Mouse (Mus musculus): ENCODE data around the gene Xpnpep3.

The Xpnpep3 gene

DNA sequence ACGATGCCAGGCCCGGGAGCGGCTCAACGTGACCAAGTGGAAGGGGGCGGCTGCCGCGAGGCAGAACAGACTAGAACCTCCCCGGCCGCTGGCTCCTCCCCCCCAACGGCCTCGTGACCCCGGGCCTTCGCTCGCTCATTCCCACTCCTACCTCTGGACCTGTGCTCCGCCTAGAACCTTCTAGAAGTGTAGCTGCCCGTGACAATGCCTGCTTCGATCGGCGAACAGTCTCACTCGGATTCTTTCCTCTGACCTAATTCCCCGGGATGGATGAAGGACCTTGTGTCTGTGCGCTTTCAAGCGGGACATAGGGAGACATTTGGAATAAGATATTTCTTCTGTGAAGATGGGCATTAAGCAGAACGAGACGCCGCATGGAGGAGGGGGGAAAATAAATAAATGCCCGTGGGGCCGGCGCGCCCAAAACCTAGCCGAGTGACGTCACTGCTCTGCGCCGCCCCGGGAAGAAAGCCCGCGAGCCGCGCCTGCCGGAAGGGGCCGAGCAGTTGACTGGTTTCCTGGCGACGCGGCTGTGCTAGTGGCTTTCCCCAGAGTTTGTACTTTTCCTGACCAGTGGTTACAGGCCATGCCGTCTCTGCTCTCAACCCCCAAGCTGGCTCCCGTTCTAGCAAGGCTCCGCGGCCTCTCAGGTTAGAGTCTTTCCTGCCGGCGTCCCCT, at the start of gene Xpnpep3, which contains the start of gene St13:
Xpnpep3 (plus strand) TSS at position 501 of the 678 bp plus-strand sequence.
St13 (minus strand) TSS at position 440 of the 678 bp plus-strand sequence.
- DNase-seq (ENCODE audit: extremely low spot score, low spot score) = peak; percentile 96

DNA sequence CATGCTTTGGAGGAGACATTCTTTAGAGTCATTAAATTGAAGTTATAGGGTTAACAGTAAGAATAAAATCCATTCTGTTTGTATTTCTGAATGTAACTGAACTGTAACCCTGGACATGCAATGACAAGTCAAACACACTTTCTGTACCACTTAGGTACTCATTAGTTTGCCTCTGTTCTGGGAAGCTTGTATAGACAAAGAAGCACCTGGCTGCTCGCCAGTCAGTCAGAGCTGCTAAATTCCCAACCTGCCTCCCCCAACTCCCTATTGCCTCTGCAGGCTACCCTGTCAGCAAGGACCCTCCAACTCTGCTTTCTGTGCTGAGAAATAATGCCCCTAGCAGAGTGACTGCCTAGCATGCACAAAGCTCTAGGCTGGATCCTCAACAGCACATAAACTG, 49.5 kb upstream of the Xpnpep3 start:
- DNase-seq (ENCODE audit: extremely low spot score, low spot score) = no peak

DNA sequence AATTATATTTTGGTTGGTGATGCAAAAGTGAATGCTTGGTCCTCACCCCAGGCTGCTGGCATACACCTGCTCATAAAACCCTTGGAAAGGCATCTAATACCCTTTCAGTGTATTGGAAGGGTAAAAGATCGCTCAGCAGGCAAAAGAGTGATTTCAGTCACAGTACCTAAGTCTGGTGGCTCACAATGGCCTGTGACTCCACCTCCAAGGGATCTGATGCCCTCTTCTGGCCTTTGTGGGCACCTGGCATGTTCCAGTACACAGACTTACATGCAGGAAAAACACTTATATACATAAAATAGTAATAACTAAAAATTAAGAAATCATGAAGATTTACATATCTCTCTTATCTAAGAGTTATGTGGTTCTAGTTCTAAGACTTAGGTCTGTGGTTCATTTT, 47.3 kb upstream of the Xpnpep3 start:
- no peak for DNase-seq (ENCODE audit: extremely low spot score, low spot score)

DNA sequence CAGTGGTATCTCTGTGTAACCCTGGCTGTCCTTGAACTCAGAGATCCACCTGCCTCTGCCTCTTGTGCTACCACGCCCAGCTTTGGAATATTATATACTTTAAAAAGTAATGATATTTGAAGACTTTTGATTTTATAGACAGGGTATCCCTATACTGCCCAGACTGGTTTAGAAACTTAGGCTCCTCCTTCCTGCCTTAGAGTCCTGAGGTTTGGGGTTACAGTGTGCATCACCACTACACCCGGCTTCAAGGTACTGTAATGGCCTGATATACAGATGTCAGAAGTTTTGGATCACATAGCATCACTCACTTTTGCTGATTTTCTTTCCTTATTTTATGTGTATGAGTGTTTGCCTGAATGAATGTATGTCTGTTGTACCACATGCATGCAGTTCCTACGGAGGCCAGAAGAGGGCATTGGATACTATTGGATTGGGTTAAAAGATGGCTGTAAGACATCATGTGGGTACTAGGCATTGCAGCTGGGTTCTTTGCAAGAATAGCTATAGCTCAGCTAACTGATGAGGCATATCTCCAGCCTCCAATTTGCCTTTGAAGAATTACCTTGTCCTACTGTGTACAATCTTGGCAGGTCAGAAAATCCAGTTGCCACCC, 44.7 kb upstream of the Xpnpep3 start:
- DNase-seq (ENCODE audit: extremely low spot score, low spot score) = peak; percentile 51

DNA sequence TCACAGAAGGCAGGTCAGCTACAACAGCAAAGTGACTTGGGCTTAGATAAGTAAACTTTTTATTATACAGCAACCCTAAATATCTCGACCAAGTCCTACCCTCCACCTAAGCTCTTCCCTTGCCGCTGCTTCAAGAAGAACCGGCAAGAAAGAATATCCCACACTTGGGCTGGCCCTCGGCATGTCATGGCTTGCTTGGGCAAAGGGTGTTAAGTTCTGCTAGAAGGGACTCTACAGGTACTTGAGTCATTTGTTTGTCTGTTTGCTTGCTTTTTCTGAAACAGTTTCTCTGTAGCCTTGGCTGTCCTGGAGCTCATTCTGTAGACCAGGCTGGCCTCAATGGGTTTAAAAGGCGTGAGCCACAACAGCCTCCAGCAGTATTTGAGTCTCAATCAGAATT, 43.0 kb upstream of the Xpnpep3 start:
- no peak for DNase-seq (ENCODE audit: extremely low spot score, low spot score)

DNA sequence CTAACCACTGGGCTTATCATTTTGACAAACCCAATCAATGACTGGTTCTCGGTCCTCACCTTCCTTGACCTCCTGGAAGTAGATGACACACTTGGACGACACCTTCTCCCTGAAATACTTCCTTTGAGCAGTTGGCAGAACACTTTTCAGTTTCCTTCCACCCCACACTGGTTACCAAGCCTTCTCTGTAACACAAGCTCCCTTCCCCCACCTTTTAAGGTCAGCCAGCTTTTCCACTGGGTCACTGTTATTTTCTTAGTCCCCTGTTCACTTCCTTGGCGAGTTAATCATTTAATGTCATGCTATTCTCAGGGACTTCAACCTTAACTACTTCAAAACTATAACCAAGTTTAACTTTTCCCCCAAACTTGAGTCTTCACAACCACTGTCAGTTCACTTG, 41.0 kb upstream of the Xpnpep3 start:
- DNase-seq (ENCODE audit: extremely low spot score, low spot score) = no peak

DNA sequence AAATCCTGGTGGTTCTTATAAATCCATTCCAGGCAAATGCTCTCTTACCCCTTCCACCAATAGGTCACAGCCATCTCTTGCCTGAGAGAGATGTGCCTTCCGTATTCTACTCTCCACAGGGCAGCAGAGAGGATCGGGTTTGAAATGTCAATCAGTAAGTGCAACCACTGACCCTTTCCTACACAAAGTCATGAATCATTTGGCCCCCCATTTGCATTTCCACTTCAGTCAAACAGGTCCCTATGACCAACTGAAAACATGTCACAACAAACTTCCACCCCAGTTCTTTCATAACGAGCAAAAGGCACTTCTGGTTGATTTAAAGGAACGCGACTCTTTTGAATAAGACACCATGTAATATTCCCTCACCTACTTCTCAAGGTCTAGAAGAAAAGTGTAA, 40.5 kb upstream of the Xpnpep3 start:
- DNase-seq (ENCODE audit: extremely low spot score, low spot score) = no peak

DNA sequence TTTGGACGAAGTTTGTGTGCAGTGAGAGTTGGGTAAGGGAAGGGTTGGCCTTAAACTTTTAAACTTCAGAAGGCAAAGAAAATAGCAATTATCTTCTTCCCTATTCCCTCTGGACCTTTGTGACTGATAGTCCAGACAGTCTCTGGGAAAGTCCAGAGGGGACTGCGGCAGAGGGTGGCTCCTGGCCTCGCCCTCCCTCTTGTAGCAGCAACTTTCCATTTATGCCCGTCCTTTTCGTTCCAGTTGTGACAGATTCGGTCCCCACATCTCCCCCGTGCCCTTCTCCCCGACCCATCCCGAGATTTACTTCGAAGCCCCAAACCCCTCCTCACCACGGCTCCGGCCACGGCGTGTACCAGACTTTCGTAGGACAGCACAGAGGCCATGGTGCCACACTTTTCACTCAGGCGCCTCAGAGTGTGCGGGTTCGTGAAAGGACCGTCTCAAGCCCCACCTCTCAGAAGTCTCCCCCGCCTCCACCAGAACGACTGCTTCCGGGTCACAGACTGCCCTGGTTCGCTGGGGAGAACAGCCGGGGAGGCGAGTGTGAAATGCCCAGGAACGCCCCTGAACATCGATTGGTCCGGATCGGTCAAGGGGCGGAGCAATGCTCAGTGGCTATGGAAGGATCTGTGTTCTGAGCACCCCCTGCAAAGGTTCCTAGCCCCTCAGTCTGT, 39.5 kb upstream of the Xpnpep3 start, which contains the start of gene Slc25a17:
Slc25a17 (minus strand) TSS at position 468 of the 677 bp plus-strand sequence.
- DNase-seq (ENCODE audit: extremely low spot score, low spot score) = peak; percentile 96

DNA sequence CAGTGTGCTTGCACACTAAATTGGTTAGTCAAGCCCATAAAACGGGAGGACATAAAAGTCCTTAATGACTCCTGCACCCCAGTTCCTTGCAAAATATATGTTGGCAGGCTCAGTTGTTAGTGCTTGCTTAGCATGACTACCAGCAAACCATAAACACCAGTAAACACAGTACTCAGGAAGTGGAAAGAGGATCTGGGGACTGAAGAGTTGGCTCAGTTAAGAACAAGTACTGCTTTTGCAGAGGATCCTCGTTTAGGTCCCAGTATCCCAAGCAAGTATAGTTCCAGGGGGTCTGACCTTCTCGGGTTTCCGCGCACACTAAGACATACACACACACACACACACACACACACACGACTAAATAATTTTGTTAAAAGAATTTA, 38.9 kb upstream of the Xpnpep3 start:
- DNase-seq (ENCODE audit: extremely low spot score, low spot score) = no peak

DNA sequence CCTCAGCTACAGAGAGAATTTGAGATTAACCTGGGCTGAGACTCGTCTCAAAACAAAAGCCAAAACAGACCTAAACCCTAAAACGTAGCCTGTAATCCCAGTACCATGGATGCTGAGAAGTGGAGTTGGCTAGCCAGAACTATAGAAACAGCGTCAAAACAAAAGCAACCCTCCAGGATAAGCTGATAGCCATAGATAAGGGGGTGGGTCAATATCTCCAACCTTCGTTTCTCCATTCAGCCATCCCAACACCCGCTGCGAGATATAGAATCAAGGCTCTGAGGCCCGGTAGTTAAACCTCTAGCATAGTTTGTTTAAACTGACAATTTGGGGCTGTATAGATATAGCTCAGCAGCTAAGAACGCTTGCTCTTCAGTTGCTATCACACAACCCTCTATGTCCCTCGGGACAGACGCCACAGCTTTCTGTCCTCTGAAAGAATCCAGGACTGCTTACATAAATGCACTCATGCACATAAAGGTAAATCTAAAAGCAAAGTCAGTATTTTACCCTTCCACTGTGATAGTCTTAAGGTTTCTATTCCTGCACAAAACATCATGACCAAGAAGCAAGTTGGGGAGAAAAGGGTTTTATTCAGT, 38.4 kb upstream of the Xpnpep3 start:
- DNase-seq (ENCODE audit: extremely low spot score, low spot score) = no peak

DNA sequence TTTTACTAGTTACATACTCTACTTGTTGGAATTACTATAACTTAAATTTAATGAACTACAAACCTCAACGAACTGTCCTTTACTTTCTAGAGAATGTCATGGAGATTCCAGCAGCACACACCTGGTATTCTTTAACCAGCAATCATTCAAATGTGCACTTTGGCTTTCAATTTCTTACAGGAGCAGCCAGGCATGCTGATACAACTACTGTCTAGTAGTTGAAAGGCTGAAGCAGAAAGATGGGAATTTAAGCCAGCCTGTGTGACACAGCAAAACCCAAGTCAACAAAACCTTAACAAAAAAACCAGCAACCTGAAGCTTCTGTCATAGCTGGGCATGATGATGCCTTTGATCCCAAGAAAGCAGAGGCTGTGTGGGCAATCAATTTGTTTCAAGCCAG, 37.4 kb upstream of the Xpnpep3 start:
- no peak for DNase-seq (ENCODE audit: extremely low spot score, low spot score)

DNA sequence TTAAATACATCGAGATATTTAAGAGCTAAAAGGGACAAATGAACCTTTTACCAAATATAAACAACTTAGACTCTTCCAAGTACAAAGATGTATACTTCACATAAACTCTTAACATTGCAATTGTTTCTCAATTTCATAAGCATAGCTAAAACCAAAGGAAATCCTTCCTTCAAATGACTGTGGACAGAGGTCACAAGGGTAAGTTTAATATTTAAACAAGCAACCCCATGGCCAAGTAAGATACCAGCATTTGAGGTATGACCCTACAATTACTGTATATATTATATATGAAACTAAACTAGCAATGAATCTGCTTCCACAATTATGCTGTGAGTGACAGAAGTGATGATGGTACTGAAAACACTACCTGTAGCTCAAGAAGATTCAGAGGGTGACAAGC, 35.7 kb upstream of the Xpnpep3 start:
- DNase-seq (ENCODE audit: extremely low spot score, low spot score) = no peak

DNA sequence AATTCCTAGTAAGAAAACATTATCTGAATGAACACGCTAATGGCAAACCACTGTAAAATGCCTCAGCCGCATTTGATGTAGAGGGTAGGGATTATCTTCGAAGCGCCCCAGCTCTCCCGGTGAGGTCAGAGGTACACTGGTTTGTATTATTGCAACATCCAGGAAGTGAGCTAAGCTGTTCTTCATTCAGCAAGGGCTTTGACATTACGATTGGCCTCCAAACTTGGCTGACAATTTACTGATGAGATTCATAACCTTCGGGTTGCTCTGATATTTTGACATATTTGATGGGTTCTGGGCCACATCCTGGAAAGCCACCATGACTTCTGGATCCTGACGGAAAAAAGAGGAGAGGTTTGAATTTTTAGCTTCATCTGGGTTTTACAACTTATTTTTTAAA, 34.7 kb upstream of the Xpnpep3 start:
- no peak for DNase-seq (ENCODE audit: extremely low spot score, low spot score)

DNA sequence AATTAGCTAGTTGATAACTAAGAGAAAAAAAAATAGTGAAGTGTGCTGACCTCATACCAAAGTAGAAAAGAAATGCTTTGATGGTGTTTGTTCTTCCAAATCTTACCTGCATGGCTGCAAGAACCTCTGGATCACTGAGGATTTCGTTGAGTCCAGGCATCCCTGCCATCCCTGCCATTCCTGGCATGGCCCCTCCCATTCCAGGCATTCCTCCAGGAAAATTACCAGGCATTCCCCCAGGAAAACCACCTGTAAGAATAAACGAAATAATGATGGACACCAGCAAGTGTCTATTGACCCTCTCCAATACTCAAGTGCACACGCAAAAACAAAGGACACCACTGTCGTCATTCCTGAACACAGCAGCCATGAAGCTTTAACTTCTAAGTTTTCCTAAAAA, 33.7 kb upstream of the Xpnpep3 start:
- DNase-seq (ENCODE audit: extremely low spot score, low spot score) = no peak

DNA sequence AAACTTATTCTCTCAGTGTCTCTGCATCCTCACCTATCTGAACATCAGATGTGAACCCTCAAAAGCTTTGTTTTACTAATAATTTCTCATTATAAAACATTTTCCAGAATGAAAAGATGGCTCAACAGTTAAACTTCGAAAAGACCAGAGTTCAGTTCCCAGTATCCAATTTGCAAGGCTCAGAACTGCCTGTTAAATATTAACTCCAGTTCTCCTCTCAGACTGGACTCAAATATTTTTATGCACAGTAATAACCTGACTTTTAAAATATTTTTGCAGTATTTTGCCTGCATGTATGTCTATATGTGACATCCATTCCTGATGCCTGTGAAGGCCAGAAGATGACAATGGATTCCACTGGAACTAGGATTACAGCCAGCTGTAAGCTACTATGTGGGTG, 31.3 kb upstream of the Xpnpep3 start:
- DNase-seq (ENCODE audit: extremely low spot score, low spot score) = no peak

DNA sequence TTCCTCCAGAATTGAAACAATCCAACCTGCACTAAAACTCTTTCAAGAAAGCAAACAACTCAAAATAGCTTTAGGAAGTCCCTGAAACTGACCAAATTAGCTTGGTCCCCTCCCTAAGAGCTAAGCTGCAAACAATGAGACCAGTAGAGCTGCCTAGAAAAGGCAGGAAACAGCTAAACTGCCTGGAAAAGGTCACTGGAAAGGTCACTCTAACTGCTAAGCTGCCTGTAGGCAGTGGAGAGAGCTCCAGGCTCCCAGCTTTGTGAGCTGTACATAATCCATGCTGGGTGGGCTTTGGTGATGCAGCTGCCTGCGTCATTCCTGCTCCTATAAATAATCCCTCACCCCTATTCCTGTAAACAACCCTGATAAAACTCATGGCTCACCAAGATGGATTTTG, 29.6 kb upstream of the Xpnpep3 start:
- DNase-seq (ENCODE audit: extremely low spot score, low spot score) = no peak

DNA sequence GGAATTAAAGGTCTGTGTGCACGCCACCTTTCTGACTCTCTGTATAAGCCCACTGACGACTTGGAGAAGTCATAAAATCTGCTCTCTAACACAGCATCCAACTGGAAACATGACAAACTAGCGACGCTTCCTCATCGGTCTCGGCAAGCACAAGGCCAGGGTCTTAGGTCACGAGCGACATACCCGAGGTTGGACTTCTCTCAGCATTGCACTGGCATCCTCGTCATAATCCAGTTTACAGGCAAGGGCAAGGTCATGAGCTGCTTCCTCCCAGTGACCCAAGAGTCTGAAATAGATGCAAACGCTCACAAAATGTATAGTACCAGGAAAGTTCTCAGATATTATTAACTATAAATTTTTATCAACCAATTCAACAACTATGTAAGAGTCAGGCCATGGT, 25.3 kb upstream of the Xpnpep3 start:
- no peak for DNase-seq (ENCODE audit: extremely low spot score, low spot score)

DNA sequence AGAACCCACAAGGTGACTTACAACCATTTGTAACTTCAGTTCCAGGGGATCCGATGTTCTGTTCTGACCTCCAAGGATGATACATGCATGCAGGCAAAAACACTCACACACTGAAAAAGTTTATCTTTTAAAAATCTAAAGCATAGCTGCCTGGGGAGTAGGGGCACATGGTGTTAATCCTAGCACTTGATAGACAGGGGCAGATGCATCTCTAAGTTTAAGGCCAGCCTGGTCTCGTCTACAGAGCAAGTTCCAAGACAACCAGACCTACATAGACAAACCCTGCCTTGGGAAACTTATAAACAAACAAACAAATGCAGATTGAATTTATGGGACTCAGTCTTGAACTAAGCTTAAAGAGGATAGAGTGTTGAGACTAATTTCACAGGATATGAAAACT, 21.1 kb upstream of the Xpnpep3 start:
- DNase-seq (ENCODE audit: extremely low spot score, low spot score) = no peak

DNA sequence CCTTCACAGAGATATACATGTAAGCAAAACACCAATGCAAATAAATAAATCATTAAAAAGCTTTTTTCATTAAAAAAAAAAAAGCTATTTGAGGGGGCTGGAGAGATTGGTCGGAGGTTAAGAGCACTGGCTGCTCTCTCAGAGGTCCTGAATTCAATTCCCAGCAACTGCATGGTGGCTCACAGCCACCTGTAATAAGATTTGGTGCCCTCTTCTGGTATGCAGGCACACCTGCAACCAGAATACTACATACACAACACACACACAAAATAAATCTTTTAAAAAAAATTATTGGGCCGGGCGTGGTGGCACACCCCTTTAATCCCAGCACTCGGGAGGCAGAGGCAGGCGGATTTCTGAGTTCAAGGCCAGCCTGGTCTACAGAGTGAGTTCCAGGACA, 13.6 kb upstream of the Xpnpep3 start:
- no peak for DNase-seq (ENCODE audit: extremely low spot score, low spot score)

DNA sequence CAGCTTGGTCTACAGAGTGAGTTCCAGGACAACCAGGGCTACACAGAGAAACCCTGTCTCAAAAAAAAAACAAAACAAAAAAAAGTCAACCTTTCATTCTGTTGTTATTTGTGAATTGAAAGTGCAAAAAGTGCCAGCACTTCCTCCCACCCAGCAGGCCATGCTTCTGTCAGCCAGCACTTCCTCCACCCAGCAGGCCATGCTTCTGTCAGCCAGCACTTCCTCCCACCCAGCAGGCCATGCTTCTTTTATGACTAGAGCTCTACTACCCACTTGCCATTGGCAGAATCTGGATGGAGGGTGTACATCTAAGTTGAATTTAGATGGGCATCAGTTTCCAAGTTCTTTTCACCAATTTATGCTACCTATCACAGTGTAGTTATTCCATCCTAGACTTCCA, 6.9 kb upstream of the Xpnpep3 start:
- no peak for DNase-seq (ENCODE audit: extremely low spot score, low spot score)

DNA sequence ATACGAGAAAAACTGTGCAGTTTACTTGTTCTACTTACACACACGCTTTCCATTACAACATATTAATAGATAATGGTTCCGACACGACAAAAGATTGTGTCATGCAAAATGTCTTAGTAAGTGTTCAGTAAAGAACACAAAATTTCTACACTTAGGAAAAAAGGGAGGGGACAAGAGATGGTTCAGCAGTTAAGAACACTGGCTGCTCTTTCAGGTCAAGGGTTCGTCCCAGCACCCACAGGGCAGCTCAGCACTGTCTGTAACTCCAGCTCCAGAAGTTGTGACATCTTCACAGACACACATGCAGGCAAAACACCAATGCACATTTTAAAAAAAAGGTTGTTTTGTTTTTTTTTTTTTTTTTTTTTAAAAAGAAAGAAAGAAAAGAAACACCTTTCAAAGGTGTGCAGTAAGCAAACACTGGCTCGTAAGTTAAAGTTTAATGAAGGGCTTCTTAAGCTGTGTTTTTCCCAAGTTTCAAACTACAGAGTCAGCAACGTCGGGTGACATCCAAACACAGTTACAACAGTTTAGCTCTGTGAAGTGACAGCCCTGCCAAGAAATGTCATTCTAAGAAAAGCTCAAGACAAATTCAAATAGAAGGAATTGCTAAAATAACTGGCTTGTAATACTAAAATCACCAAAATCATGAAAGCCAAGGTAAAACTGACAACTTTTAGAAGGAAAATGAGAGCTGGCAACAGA, 5.6 kb upstream of the Xpnpep3 start:
- DNase-seq (ENCODE audit: extremely low spot score, low spot score) = no peak

DNA sequence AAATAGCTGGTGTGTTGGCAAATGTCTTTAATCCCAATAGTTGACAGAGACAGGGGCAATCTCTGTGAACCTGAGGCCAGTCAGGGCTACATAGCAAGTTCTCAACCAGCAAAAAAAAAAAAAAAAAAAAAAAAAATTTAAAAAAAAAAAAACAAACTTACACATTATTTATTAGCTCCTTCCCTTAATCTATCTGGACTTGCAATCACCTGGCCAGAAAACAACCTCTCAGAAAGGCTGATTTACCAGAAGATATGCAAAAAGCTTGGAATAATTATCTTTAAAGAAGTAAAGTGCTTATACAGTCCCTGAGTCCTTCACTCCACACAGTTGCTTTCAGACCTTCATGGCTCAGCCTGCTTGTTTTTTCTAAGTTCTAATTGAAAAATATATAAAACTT, 1.7 kb upstream of the Xpnpep3 start:
- DNase-seq (ENCODE audit: extremely low spot score, low spot score) = no peak
